Mouse (Mus musculus): ENCODE results near the gene Fam167b.
A peak's percentile ranks its signal among the peaks of the same experiment; 100 is the strongest.

Fam167b gene

GRCm38 (mm10) chr4:129608426-129609025 lies 30.2 kb upstream of the Fam167b start:
- peak; percentile 79 to 91 for DNase-seq (ENCODE audit: low spot score in 2 of 2)

GRCm38 (mm10) chr4:129600233-129601158 lies 22.1 kb upstream of the Fam167b start, which contains the start of the genes Eif3i and Tmem234:
Gene Eif3i (minus strand): TSS chr4:129600648.
Gene Tmem234 (plus strand): TSS chr4:129600668.
- DNase-seq (ENCODE audit: low spot score in 2 of 2): peak; percentile 78 to 84

- no peak for DNase-seq (ENCODE audit: low spot score in 2 of 2)
These were observed 10.5 kb upstream of the Fam167b start for GRCm38 (mm10) chr4:129588865-129589264.

- DNase-seq (ENCODE audit: low spot score in 2 of 2): no peak
These were observed 8.6 kb upstream of the Fam167b start for GRCm38 (mm10) chr4:129586943-129587342.

DNA sequence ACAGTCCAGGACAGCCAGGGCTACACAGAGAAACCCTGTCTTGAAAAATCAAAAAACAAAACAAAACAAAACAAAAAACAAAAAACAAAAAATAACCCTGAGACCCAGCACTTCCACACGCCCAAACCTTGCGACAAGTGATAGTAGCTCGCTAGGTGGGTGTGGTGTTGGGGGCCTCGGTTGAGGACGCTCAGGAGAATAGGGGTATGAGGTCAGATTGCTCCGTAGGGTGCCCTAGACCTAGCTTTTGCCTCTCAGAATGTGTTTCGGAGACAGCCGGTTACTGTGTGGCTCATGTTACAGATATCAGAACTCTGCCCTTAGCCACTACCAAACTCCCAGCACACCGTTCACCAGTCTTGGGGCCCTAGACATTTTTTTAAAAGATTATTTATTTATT lies 7.4 kb upstream of the Fam167b start:
- DNase-seq (ENCODE audit: low spot score in 2 of 2): no peak

DNA sequence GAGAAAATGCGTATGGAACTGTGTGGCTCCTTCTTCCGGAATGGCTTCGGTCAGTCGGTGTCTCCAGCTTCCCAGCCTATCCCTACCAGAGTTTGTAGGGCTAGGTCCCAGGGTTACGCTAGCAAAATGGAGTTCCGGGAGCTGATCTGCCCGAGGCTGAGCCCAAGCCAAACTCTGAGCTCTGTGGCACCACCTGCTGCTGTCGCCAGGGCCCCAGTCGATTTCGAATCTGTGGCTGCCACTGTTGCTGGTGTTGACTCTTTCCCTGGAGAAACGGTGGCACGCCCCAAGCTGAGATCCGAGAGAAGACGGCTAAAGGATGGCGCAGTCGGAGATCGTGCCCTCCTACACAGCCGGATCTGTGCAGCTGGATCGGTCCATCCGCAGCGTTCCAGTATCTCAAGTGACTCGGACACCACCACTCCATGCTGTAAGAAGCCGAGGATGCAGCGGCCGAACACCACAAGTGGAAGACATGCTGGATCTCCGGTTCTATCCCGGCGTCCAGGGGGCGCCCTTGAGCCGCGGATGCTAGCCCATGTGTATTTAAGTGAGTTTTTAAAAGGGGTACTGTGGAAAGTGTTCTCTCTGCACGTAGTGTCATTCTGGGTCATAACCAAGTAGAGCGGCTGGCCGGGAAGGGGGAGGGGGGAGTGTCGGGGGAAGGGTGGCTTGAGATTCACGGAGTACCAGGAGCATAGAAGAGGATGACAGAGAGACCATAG lies 6.7 kb upstream of the Fam167b start:
- DNase-seq (ENCODE audit: low spot score in 2 of 2): peak; percentile 85 to 92

- DNase-seq (ENCODE audit: low spot score in 2 of 2): no peak
These were observed 6.0 kb upstream of the Fam167b start for GRCm38 (mm10) chr4:129584370-129584769.

- DNase-seq (ENCODE audit: low spot score in 2 of 2): no peak
These were observed 3.9 kb upstream of the Fam167b start for GRCm38 (mm10) chr4:129582251-129582650.

GRCm38 (mm10) chr4:129580347-129580746 lies 2.0 kb upstream of the Fam167b start:
- peak; percentile 66 to 70 for DNase-seq (ENCODE audit: low spot score in 2 of 2)

DNA sequence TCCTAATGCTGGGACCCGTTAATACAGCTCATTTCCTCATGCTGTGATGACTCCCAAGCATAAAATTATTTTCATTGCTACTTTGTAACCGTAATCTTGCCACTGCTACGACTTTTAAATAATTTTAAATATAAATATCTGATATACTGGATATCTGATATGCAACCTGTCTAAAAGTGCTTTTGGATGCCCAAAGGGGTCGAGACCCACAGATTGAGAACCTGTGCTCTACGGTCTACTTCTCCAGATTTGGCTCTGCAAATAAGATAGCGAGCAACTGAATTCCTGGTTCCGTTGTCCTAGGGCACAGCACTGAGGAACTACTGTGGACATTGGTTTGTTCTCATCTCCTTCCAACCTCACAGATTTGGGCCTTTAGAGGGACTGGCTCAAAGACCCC lies 661 bp downstream of the Fam167b start:
- no peak for DNase-seq (ENCODE audit: low spot score in 2 of 2)

DNA sequence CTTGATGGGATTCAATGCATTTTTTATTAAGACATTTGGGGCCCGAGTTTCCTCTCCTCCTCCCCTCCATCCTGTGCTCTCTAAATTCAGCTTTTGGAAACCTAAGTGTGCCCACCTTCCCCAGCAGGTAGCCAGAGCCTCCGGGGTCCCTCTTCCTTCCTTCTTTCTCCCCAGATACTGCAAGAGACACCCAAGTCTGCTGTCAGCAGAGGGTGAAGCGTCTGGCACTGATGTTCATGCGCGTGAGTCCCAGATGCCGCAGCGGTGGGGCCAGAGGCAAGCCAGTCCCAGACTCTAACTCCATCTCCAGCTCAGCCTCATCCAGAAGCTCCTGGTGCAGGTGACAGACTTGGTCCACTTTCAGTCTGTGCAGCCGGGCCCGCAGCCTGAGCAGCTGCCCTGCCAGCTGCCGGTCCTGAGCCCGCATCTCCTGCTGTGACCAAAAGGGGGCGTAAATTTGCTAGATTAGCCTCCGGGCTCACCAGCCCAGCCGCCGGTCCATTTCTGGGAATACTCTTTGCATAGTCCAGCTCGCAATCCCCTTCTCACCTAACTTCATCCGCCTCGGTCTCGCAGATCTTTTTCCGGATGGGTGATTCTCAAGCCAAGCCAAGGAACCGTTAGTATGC lies 1.4 kb downstream of the Fam167b start:
- peak; percentile 76 to 82 for DNase-seq (ENCODE audit: low spot score in 2 of 2)

- DNase-seq (ENCODE audit: low spot score in 2 of 2): peak; percentile 89 to 93
These were observed 3.0 kb downstream of the Fam167b start for GRCm38 (mm10) chr4:129575171-129575844.

- DNase-seq (ENCODE audit: low spot score in 2 of 2): peak; percentile 84 to 87
These were observed 4.9 kb downstream of the Fam167b start, which contains the start of gene Lck for GRCm38 (mm10) chr4:129573430-129573829. Gene Lck (minus strand): TSS chr4:129573641.

- DNase-seq (ENCODE audit: low spot score in 2 of 2): no peak
These were observed 5.3 kb downstream of the Fam167b start for GRCm38 (mm10) chr4:129573093-129573370.

DNA sequence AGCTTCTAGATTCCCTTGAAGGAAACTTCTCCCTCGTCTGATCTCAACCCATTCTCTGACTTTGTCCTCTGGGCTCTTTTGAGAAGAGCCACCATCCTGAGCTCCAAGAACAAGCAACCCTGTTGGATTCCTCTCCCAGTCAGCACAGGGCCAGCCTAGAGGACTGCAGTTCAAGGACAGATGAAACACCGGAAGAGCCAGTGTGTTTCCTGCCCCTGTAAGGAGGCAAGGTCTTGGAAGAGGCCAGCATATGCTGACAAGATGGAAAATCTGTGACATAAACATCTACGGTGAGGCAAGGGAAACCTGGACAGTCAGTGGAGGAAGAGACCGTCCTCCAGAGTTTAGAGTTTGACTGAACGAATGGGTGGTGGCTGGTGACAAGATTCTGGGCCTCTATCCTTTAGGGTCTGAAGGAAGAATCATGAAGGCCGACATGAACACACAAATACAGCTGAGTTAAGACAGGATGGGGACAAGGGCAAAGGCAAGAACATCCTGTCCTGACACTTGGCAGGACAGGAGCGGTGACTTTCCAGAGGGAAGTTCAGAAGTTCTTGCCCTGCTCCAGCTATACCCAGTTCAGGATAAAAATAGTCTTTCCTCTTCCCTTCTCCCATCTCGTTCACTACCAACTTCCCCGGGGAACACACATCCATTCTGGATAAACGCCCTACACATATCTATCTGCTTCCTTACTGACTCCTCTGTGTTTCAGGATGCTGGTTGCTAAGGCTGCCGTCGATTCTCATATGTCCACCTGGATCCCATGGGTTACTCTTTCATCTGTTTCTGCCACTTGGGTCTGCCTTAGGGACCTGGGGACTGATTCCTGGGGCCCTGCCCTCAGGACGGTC lies 5.9 kb downstream of the Fam167b start:
- DNase-seq (ENCODE audit: low spot score in 2 of 2): no peak

GRCm38 (mm10) chr4:129571551-129572084 lies 6.7 kb downstream of the Fam167b start:
- no peak for DNase-seq (ENCODE audit: low spot score in 2 of 2)

DNA sequence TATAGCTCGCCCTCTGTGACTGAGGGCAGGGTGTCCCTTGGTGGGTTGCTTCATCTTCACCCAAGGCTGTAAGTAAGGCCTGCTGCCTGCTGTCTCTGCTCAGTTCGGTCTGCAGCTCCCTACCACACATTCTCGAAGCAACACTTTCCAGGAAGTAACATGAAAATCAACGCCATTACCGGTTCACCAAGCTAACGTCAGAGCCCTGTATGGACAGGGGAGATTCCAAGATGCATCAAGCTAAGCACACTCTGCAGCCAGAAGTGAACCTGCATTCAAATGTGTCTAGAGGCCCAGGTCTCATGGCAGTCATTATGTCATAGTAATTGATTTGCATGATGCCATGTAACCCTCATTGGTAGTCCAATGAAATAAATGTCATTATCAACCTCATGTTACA lies 8.3 kb downstream of the Fam167b start:
- no peak for DNase-seq (ENCODE audit: low spot score in 2 of 2)

- no peak for DNase-seq (ENCODE audit: low spot score in 2 of 2)
These were observed 10.0 kb downstream of the Fam167b start for GRCm38 (mm10) chr4:129568366-129568765.

- no peak for DNase-seq (ENCODE audit: low spot score in 2 of 2)
These were observed 13.2 kb downstream of the Fam167b start for GRCm38 (mm10) chr4:129565139-129565538.

- no peak for DNase-seq (ENCODE audit: low spot score in 2 of 2)
These were observed 14.6 kb downstream of the Fam167b start for GRCm38 (mm10) chr4:129563718-129564117.

Data from thymus, postnatal 10 days (tissue).